Mouse (Mus musculus) ovary, adult 18-20 months (tissue): ENCODE measurements around the gene Ntng1.

ENCODE experiments used
- DNase-seq: peaks from one replicate; pipeline ENCODE4 v3.0.0; 2022; ENCODE audit warnings: low spot score, mixed read lengths

The Ntng1 gene

DNA sequence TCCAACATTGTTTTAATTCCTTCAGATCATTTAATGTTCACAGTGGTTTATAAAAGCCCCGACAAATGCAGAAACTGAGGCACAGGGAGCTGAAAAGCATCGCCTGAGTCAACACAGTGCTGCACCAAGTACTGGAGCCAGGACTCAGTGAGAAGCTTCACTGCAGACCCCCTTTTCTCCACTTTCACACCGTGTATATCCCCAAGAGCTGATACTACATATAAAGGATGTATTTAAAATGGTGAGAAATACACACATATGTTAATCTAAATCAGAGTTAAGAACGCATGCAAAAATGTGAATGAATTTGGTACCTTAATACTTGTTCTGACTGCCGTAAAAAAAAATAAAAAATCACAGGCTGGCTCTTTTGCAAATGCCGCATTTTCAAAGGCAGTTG lies 88.4 kb downstream of the Ntng1 start:
- no peak for DNase-seq

DNA sequence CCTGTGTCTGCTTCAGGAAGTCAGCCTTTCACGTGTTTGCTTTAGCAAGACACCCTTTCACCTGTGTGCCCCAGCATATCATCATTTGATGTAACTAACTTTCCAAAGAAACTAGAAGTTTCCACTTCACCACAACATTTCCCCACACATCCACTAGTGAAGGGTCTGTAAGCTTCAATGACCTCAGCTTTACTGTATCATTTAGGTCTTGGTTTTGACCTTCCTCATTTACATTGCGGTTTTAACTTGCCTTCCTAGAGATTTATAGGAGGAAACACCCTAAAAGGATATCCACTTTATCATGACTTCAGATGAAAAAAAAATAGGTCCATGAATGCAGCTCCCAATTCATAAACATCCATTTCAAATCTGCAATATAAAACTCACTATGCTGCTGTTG lies 89.7 kb downstream of the Ntng1 start:
- no peak for DNase-seq

DNA sequence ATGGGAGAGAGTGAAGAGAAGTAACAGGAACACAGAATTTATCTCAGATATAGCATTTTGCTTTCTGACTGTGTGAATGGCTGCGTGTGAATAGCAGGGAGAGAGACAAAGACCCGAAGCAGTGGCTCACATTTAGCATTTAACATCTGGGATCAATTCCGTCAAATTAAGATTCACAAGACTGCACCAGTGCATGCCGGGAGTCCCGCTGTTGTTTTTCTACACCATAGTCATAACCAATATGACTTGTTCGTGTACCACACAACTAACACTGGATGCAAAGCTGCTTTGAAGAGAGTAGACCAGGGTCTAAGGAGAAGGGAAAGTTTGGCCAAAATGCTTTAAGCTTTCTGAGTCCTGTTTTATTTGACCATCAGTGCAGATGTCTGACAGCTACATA lies 95.7 kb downstream of the Ntng1 start:
- DNase-seq = no peak

DNA sequence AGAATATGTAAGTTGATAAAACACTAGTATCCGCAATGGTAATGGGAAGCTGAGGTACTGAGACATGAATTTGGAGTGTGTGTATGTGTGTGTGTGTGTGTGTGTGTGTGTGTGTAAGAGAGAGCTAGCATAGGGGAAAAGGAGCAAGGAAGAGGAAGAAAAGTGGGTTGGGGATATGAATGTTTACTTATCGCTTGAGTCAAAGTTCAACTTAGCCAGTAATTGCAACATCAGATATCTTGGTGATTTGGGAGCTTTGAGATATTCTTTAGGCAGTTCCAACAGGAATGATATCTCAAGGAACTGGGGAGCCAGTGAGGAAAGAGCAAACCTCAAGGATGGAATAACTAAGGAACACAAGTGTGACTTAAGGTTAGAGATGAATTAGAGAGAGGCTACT lies 97.1 kb downstream of the Ntng1 start:
- no peak for DNase-seq

DNA sequence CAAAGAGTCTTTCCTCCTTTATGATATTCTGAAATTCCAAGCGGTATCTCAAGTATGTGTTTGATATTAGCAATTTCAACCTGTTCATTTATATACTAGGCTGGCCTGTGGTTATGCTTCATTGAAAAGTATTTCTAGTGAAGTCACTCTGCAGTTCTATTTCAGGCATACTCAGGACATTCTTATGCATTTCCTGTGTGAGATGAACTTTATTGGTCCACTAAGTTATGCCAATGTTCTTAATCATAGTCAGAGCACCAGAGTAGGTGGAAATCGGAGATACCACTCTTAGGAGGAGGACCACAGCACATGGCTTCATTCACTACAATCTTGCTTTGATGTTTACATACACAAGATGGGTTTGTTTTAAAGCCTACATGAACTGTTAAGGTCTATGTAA lies 99.6 kb downstream of the Ntng1 start:
- DNase-seq = no peak

DNA sequence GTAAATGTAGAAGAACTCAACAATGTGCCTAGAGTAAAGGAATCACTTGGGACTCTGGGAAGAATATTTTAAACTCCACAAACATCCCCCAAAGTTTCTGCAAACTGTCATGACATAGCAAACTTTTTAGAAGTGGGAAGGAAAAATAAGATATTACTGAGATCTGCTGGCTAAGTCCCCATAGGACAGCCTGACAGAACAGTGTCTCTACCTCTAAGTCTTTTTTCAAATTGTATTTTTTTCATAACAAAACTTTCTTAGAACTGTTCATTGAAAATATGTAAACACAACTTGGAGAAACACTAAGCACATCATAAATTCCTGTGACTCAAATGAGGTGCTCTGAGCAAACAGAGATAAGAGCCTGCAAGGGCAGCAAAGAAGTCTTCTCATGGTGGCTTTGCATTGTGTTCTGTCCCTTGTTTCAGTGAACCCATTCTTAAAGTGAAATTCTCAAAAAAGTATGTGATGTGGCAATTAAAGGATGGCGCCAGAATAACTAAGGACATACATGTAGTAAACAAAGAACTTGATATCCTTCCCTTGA lies 100.1 kb downstream of the Ntng1 start:
- DNase-seq = no peak

DNA sequence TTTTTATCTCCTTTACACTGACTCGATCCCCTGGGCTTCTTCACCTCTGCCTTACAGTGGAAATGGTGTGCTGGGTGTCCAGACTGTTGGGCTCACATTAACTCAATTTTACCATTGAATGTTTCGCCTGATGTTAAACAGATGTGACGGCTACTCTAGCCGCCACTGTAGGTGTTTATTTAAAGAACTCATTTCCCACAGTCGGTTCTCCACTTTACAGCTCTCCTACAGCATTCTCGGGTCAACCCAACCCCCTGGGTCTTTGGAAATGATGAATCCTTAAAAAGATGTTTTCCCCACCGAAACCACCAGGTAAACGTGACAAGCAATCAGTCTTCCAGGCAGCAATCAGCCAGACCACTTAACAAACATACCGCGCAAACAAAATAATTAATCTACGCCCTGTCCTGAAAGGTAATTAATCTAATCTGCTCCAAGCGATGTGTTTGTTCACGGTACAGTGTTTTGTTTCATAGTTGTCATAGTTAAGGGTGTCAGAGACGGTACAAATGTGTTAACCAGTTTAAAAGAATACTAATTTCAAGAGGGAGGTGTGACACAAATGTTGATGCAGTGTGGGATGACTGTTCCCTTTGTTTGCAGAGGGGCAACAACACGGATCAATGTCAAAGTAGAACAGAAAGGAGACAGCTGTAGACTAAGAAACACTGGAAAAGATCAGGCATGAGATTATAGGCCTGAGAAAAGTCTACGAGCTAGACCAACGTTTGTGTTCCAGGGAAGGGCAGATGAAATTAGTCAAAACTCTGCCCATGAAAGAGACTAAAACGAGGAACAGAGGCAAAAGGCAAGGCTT lies 120.8 kb downstream of the Ntng1 start:
- no peak for DNase-seq

DNA sequence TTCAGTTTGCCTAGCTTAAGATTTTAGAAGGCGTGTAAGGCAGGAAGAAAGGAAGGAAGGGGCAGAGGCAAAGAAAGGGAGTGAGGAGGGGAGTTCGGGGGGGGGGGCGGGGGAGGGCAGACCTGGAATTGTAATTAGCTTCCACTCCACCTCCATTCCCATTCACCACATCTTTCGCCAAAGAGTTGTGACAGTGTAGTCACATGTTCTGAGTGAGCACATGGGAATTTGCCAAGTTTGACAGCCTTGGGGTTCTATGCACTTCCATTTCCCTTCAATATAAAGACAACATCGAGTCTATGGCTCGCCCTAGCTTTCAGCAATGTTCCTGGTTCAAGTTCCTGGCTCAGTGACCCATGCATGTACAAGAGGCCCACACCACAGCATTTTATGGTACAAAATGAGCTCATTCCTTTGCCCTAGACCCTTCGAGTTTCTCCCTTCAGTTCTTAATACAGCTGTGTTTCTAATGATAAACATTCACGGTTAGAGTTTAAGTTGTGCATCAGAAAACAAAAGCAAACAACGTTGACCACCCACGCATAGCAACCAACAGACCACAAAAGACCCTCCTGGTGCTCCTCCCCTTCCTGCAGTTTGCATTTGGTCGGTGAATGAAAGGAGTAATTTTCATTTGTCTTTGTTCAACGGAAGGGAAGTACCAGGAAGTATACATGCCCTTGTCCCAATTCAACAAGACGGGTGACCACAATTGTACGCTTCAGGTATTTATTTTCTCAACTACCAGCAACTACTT lies 132.8 kb downstream of the Ntng1 start:
- no peak for DNase-seq

DNA sequence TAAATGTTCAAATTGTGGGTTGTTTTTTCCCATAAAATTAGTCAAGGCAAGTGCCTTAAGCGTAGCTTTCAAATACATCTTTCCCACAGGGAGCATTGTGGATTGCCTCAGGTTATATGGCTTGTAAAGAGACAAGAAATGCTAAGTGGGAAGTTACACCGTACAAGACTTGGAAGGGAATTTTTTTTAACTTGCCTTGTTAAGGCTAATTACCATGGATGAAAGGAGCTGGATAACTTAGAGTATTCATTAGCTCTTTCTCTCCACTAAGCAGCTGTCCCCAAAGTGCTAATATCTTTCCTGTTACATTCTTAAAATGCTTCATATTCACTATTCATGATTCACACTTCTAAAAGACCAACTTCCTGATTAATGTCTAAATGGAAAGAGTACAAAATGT lies 133.4 kb downstream of the Ntng1 start:
- DNase-seq = no peak

DNA sequence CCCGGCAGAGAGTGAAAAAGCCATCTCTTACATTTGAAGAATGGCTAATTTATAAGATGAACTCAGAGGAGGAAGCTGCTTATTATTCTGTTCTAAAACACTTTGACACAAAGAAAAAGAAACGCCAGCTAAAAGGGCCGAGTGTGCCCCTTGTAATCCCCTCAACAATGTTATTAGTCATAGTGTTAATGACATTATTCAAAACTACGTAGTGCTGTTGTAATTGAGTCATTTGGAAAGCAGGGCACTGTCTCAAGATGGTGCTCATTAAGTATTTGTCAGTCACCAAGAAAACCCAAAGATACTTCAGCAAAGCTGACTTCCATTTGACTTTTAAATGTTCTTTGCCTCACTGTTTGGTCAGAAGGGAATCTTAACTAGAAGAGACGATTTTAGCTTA lies 143.5 kb downstream of the Ntng1 start:
- no peak for DNase-seq

DNA sequence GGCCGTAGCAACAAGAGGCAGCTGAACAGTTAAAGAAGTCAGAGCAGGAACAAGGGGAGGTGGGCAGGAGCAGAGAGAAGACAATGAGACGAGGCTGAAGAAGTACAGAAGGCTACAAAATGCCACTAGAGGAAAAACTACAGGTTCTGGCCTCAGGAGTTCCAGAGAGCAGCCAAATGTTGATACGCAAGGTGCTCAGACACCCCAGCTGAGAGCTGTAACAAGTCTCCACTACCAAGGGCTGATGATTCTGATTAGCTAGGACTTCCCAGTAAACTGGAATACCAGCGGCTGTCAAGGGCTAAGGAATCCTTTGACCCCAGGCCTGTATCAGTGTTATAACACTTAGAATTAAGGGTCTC lies 148.2 kb downstream of the Ntng1 start:
- DNase-seq = no peak

DNA sequence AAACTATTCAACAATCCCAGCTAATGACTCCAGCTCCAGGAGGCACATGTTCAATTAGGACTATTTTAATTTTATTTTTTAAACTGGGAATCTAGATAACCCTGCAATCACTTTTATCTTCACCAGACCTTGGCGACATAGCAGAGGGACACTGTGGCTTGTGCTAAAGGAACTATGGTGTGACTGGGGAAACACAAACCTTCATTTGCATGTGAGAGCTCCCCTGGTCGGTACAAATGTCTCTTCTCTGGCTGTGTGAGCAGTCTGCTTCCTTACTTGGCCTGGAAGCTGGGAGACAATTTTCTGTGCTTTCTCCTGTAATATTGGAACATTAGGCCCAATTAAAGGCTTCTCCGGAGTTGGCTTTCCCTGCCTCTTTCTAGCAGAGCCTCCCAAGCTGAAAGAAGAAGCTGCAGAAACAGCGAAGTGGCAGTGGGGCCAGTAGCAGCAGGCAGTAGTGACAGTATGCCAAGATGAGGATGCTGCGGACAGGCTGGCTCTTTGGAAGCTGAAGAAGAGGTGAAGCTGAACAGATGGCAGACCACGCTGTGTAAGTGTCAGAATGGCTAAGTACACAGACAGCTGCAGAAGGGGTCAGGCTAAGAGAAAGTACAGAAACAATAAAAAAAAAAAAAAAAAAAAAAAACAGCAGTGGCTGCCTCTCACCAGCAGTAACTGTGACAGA lies 148.7 kb downstream of the Ntng1 start:
- no peak for DNase-seq

DNA sequence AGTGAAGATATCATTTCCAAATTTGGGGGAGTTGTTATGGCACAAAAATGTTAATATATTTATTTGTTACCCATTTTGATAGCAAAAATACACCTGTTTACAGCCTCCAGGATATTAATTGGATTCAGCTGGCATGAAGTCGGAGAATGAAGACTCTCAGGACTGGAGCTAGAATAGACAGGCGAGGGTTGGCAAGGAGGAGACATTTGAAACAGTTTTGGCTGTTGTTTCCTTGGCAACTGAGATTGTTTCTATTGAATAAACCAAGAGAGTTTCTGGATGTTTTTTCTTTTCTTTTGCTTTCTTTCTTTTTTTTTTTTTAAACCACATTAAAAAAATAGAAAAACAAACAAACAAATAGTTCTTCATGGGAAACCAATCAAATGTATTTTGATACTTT lies 159.7 kb downstream of the Ntng1 start:
- DNase-seq = no peak

DNA sequence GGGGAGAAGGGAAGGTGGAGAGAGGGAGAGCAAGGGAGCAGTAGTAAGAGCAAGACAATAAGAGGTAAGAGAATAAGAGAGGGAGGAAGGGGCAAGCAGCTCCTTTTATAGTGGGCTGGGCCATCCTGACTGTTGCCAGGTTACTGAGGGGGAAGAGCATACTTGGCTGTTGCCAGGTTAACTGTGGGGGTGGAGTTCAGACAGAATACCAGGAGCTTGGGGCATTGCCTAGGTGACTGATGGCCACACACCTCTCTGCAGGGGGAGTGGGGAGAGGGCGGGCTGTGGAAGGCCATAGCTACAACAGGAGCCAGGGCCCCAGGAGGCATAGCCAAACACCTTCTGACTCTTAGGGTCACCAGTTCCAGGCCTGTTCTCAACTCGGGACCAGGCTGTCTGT lies 166.2 kb downstream of the Ntng1 start:
- DNase-seq = no peak

DNA sequence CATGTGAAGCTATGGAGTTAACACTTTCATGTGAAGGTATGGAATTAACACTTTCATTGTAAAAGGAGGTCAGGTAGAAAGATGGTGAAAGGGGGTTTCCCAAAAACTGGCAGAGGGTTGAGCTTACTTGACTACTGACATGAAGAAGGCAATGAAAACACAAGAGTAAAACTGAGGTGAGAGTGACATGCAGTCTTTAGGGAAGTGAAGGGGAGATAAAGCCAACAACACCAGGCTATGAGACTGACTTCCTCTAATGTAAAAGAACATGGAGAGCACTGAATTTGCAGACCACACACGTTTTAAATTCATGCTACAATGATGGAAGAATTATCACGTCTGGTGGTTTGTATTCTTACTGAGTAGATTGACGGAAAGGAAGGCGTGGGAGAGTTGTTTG lies 168.7 kb downstream of the Ntng1 start:
- DNase-seq = no peak

DNA sequence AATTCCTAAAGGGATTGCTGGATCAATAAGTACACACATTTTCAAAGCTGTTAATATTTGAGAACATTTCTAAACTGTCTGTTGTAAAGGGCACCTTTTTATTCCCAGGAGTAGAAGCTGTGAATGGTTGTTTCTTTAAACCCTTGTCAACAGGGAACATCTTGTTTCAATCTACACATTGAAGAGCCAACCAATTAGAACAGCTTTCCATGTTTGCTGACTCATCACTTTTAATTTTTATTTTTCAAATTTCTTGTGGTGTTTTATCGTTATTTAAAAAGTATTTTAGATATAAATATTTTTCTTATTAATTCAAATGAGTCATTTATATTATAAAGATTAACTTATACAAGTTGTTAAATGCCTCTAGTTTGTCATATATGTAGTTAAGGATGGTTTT lies 172.3 kb downstream of the Ntng1 start:
- DNase-seq = no peak

DNA sequence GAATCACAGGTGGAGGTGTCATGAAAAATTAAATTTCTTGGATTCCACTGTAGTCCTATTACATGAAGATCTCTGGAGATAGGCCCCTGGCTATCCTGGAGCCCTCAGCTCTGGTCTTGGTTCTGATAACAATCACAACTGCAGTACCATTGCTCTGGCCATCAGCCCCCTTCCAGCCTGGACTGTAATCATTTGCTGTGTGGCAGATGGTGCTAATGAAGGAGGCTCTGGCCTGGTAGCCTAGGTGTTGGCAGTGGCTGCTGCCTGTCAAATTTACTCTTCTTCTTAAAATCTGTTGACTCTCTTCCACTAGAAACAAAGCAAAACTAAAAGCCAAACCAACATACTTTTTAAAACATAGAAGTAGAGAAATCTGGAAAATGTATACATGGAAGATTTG lies 173.6 kb downstream of the Ntng1 start:
- DNase-seq = no peak

DNA sequence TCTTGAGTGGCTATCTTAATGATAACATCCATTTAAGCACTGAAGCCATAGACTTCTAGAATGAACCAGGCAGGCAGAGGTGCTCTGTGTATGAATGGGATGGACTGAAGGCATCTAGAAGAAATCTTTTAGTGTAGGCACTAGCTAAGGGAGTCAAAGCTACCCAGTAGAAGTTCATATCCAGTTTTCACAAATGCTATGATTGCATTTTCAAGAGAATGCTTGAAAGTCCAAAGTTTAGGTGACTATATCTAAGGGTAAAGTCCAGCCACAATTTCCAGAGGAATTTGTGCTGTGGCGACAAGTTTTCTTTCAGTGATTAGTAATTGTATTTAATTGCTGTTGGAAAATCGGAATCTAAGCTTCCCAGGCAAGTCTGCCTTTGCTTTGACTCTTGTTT lies 181.2 kb downstream of the Ntng1 start:
- DNase-seq = no peak

DNA sequence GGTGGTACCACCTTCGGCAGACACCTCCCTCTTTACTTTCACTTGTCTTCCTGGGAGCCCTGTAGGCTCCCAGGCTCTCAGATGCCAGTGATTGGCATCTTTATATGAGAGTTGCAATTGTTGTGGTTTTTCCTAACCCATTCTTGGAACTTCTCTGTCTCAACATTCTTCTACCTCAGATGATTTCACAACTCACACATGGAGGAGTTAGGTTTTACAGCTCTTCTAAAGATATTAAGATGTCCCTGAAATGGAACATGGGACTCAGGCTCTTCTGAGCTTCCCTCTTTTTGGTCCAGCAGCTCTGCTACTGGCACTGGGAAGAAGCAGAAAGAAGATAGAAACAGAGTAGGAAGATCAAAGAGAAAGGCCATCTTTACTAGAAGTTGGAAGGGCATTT lies 200.9 kb downstream of the Ntng1 start:
- no peak for DNase-seq

DNA sequence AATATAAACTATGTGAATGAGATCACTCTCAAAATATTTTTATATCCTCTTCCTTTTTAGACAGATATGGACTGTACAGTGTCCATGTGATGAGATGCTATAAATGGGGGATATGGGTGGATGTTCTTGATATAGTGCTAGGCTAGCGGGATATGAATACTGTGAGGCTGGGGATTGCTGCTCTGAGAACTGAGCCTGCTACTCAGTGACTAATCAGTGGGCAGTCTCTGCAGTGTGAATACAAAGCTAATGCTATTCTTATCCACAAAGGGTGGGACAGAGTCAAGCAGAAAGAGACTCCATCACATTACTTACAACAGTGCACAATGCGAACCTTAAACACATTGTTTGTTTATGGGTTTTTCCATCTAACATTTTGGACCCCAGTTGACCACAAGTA lies 206.2 kb downstream of the Ntng1 start:
- no peak for DNase-seq

DNA sequence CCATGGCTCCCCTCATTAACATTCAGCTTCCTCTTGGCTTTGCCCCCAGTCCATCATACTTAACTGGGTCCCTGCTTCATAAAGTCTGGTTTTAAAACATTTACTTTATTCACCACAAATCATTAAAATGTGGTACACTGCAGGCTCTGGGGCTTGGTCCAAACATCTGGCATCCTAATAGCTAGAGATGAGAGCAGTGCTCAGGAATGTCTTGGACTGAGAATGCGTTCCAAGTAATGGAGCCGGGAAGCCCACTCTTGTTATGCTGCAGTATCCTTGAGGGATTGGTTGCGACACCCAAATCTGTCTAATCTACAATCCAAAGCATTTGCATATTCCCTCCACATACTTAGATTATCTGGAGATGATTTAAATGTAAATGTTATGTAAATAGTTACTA lies 207.5 kb downstream of the Ntng1 start:
- DNase-seq = no peak

DNA sequence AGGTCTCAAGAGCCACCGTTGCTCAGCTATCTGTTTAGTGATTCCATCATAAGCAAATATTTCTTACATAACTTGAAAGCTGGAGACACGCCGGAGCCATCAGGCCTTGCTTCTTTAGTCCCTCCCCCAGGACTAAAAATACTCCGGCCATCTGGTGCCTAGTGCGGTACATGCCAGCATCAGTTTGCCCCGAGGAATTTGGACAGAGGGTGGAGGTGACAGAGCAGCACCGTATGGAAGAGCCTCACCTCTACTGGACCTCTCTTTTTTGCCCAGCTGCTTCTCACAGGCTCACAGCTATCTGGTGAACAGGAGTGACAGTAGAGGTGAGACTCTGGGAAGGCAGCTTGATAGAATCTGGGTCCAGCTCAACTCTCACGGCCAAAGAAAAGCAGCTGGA lies 211.6 kb downstream of the Ntng1 start:
- no peak for DNase-seq

DNA sequence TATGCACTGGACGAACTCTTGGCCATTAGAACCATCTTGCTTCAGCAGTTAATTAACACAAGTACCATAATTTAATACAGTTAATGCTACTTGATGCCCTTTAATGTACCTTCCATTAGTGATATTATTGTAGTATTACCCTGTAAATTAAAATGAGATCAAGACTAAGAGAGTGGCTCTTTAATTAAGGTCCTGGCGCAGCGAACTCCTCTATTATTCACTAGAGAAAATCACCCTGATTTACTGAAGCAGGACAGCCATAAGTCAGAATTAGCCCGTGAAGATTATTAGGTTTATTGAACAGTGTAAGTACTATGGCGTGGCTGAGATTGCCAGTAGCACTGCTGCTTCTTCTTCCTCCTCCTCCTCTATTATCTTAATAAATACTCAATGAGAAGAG lies 212.8 kb downstream of the Ntng1 start:
- no peak for DNase-seq
